Mouse (Mus musculus) forebrain, embryonic 14.5 days (tissue): ENCODE measurements around the gene Socs1. TPM values are rescaled to one million over a fixed set of nuclear protein-coding genes. Genes with fewer than 3 reads are reported as not detected.

Experiments used
- ATAC-seq: fragments of 200-750 bp; cut with Nextera tagmentation; 2 replicates; pipeline ENCODE4 v1.8.0; 2017; ENCODE audit warnings: mild to moderate bottlenecking, moderate library complexity
- DNase-seq: peaks from one replicate; pipeline ENCODE4 v3.0.0-alpha.2; 2015; ENCODE audit warnings: low spot score
- H3K27ac ChIP-seq: fragments of 300-500 bp; sonication (generic); 2 replicates; pipeline ENCODE4 v1.5.1; 2014; ENCODE audit warnings: low read depth, mild to moderate bottlenecking, control low read depth, low read length, moderate library complexity
- H3K27me3 ChIP-seq: fragments of 300-500 bp; sonication (generic); replicated peaks from 2 replicates; pipeline ENCODE4 v1.6.1; 2014; ENCODE audit warnings: low read length, control low read depth, mixed read lengths; ENCODE audit not compliant: control insufficient read depth, insufficient read depth
- H3K36me3 ChIP-seq: fragments of 300-500 bp; sonication (generic); 2 replicates; pipeline ENCODE4 v1.6.1; 2014; ENCODE audit warnings: low read length, control low read depth; ENCODE audit not compliant: control insufficient read depth, insufficient read depth
- H3K4me1 ChIP-seq: fragments of 300-500 bp; sonication (generic); 2 replicates; pipeline ENCODE4 v1.6.1; 2014; ENCODE audit warnings: antibody characterized with exemption, low read length, control low read depth; ENCODE audit not compliant: control insufficient read depth, insufficient read depth
- H3K4me2 ChIP-seq: fragments of 300-500 bp; sonication (generic); 2 replicates; pipeline ENCODE4 v1.6.1; 2014; ENCODE audit warnings: mild to moderate bottlenecking, control low read depth, low read length
- H3K4me3 ChIP-seq: fragments of 300-500 bp; sonication (generic); 2 replicates; pipeline ENCODE4 v1.5.1; 2014; ENCODE audit warnings: low read depth, low read length, control low read depth
- H3K9ac ChIP-seq: fragments of 300-500 bp; sonication (generic); 2 replicates; pipeline ENCODE4 v1.6.1; 2014; ENCODE audit warnings: mild to moderate bottlenecking, low read length, control low read depth, moderate library complexity
- H3K9me3 ChIP-seq: fragments of 300-500 bp; sonication (generic); replicated peaks from 2 replicates; pipeline ENCODE4 v1.6.1; 2016; ENCODE audit warnings: low read length, control low read depth, mixed read lengths; ENCODE audit not compliant: control insufficient read depth
- WGBS: fragments of 180-500 bp; shearing (Covaris S2); extraction: QIAGEN DNeasy Blood & Tissue Kit; methylation state at CpG from one replicate; pipeline ENCODE4 v1.1.7; 2014; 5-methylcytosine and 5-hydroxymethylcytosine counted together
- polyA plus RNA-seq: library from polyadenylated mRNA; unstranded; fragments of >200 nt; fragmentation: Nextera tagmentation; extraction: Ambion mirVana; gene quantifications from 2 replicates; pipeline ENCODE4 v1.2.1, GENCODE M21; 2014

Gene Socs1
- polyA plus RNA-seq, 1 experiment from 2014 or later = 1.1 TPM

GRCm38 (mm10) chr16:10783152-10783434 is 2.2 kb downstream of the Socs1 start:
- Histone ChIP-seq H3K27me3 (0 out of 2 replicates have a peak, but pooled peaks cover 9% of the 10 kb centered on the region), H3K36me3 (no peaks in the 10 kb centered on the region), H3K27ac (no peak overlapping the region), H3K9ac (no peak overlapping the region), H3K9me3 (no peaks in the 10 kb centered on the region), H3K4me2 (no peak overlapping the region), H3K4me1 (0 out of 2 replicates have a peak, but pooled peaks cover 3% of the 10 kb centered on the region), H3K4me3 (no peak overlapping the region)
- DNase-seq = no peak
- ATAC-seq = no peak
- WGBS = 47% methylated on average over 1 of the region's 1 CpGs

- no peaks in the 10 kb centered on the region for H3K36me3 ChIP-seq
- no peak overlapping the region for H3K9ac ChIP-seq
- no peak overlapping the region for H3K27ac ChIP-seq
- DNase-seq (no peak), ATAC-seq (no peak)
- no peak overlapping the region for H3K4me2 ChIP-seq
- no peak overlapping the region for H3K4me3 ChIP-seq
- WGBS = 44% methylated on average over 6 of the region's 6 CpGs
- 0 out of 2 replicates have a peak, but pooled peaks cover 3% of the 10 kb centered on the region for H3K4me1 ChIP-seq
- 0 out of 2 replicates have a peak, but pooled peaks cover 9% of the 10 kb centered on the region for H3K27me3 ChIP-seq
- no peaks in the 10 kb centered on the region for H3K9me3 ChIP-seq
These were observed 2.8 kb downstream of the Socs1 start for GRCm38 (mm10) chr16:10782377-10783151.

GRCm38 (mm10) chr16:10781862-10782371 is 3.4 kb downstream of the Socs1 start:
- DNase-seq = no peak
- no peaks in the 10 kb centered on the region for H3K9me3 ChIP-seq
- 0 out of 2 replicates have a peak, but pooled peaks cover 9% of the 10 kb centered on the region for H3K27me3 ChIP-seq
- no peak for ATAC-seq
- H3K27ac ChIP-seq = no peak overlapping the region
- no peaks in the 10 kb centered on the region for H3K36me3 ChIP-seq
- no peak overlapping the region for H3K9ac ChIP-seq
- H3K4me1 ChIP-seq = 0 out of 2 replicates have a peak, but pooled peaks cover 3% of the 10 kb centered on the region
- no peak overlapping the region for H3K4me2 ChIP-seq
- 38% methylated on average over 9 of the region's 9 CpGs for WGBS
- H3K4me3 ChIP-seq = no peak overlapping the region

GRCm38 (mm10) chr16:10780631-10781120 is 4.7 kb downstream of the Socs1 start:
- Histone ChIP-seq H3K36me3 (no peaks in the 10 kb centered on the region), H3K27me3 (0 out of 2 replicates have a peak, but pooled peaks cover 9% of the 10 kb centered on the region), H3K27ac (no peak overlapping the region), H3K4me1 (0 out of 2 replicates have a peak, but pooled peaks cover 3% of the 10 kb centered on the region), H3K9ac (no peak overlapping the region), H3K4me3 (no peak overlapping the region), H3K4me2 (no peak overlapping the region), H3K9me3 (no peaks in the 10 kb centered on the region)
- WGBS = 89% methylated on average over 5 of the region's 5 CpGs
- ATAC-seq (no peak), DNase-seq (no peak)

- no peak overlapping the region for H3K4me2 ChIP-seq
- H3K27ac ChIP-seq = no peak overlapping the region
- H3K9me3 ChIP-seq = no peaks in the 10 kb centered on the region
- no peaks in the 10 kb centered on the region for H3K36me3 ChIP-seq
- DNase-seq = no peak
- no peaks in the 10 kb centered on the region for H3K27me3 ChIP-seq
- H3K4me3 ChIP-seq = no peak overlapping the region
- no peak overlapping the region for H3K9ac ChIP-seq
- WGBS = 76% methylated on average over 5 of the region's 5 CpGs
- H3K4me1 ChIP-seq = no peaks in the 10 kb centered on the region
- no peak for ATAC-seq
These were observed 7.7 kb downstream of the Socs1 start for GRCm38 (mm10) chr16:10777579-10778160.

- no peaks in the 10 kb centered on the region for H3K4me1 ChIP-seq
- H3K9me3 ChIP-seq = no peaks in the 10 kb centered on the region
- no peak overlapping the region for H3K4me2 ChIP-seq
- H3K27me3 ChIP-seq = no peaks in the 10 kb centered on the region
- H3K4me3 ChIP-seq = no peak overlapping the region
- 72% methylated on average over 7 of the region's 7 CpGs for WGBS
- no peak overlapping the region for H3K9ac ChIP-seq
- ATAC-seq (no peak), DNase-seq (no peak)
- H3K36me3 ChIP-seq = no peaks in the 10 kb centered on the region
- no peak overlapping the region for H3K27ac ChIP-seq
These were observed 9.0 kb downstream of the Socs1 start for GRCm38 (mm10) chr16:10776322-10776721.

GRCm38 (mm10) chr16:10774726-10775125 is 10.6 kb downstream of the Socs1 start:
- WGBS = 67% methylated on average over 4 of the region's 4 CpGs
- DNase-seq (peak; percentile 7), ATAC-seq (no peak)

GRCm38 (mm10) chr16:10773543-10773942 is 11.8 kb downstream of the Socs1 start:
- Histone ChIP-seq H3K27ac (no peak overlapping the region), H3K4me1 (no peaks in the 10 kb centered on the region), H3K9ac (no peak overlapping the region), H3K9me3 (no peaks in the 10 kb centered on the region), H3K27me3 (no peaks in the 10 kb centered on the region), H3K4me3 (no peak overlapping the region), H3K36me3 (no peaks in the 10 kb centered on the region), H3K4me2 (no peak overlapping the region)
- DNase-seq (no peak), ATAC-seq (no peak)
- 89% methylated on average over 8 of the region's 8 CpGs for WGBS

More at GRCm38 (mm10) chr16:10774726-10775125, 10.6 kb downstream of the Socs1 start:
- Histone ChIP-seq H3K4me3 (no peak overlapping the region), H3K9me3 (no peaks in the 10 kb centered on the region), H3K27ac (no peak overlapping the region), H3K36me3 (no peaks in the 10 kb centered on the region), H3K27me3 (no peaks in the 10 kb centered on the region), H3K4me2 (no peak overlapping the region), H3K4me1 (no peaks in the 10 kb centered on the region), H3K9ac (no peak overlapping the region)
